In genomic region chrX:50597105-50597504, GRCm38 (mm10) we compare ENCODE assay signal across 7 mouse cellular contexts.
DNase-seq lines count a peak whose midpoint lies in the region; ATAC-seq lines count a peak whose summit lies in the region.

No protein-coding gene starts in this region.

- peaks cover 39% of the 10 kb centered on the region for H3K36me3 ChIP-seq in megakaryocyte, embryonic 14.5 days (replicated peaks; ENCODE audit: low read length)
- H3K36me3 ChIP-seq in forebrain, embryonic 14.5 days (ENCODE audit: control insufficient read depth, insufficient read depth, low read length), result peaks cover 8% of the 10 kb centered on the region; the same call in 1 of the 2 replicates
- H3K36me3 ChIP-seq in intestine, embryonic 15.5 days, result no peaks in the 10 kb centered on the region; the same call in 1 of the 2 replicates
- peaks cover 8% of the 10 kb centered on the region for H3K36me3 ChIP-seq in midbrain, embryonic 12.5 days

- no peak overlapping the region for H3K27ac ChIP-seq in forebrain, embryonic 14.5 days (ENCODE audit: low read depth, low read length)
- no peak overlapping the region for H3K27ac ChIP-seq in intestine, embryonic 15.5 days
- no peak overlapping the region for H3K27ac ChIP-seq in midbrain, embryonic 12.5 days (replicated peaks)

- H3K9ac ChIP-seq in forebrain, embryonic 14.5 days (ENCODE audit: low read length), result no peak overlapping the region
- H3K9ac ChIP-seq in intestine, embryonic 15.5 days, result no peak overlapping the region
- no peak overlapping the region for H3K9ac ChIP-seq in midbrain, embryonic 12.5 days (replicated peaks)

- 38% methylated on average over 6 of the region's 6 CpGs for WGBS in forebrain, embryonic 14.5 days
- 60% methylated on average over 6 of the region's 6 CpGs for WGBS in intestine, embryonic 15.5 days
- WGBS in midbrain, embryonic 12.5 days, result 57% methylated on average over 6 of the region's 6 CpGs

- ATAC-seq in megakaryocyte, adult 5-6 weeks (ENCODE audit: poor library complexity, severe bottlenecking), result no peak
- no peak for ATAC-seq in forebrain, embryonic 14.5 days
- ATAC-seq in intestine, embryonic 15.5 days, result no peak
- ATAC-seq in midbrain, embryonic 12.5 days (ENCODE audit: low FRiP score, low read depth), result no peak

- peaks cover 69% of the 10 kb centered on the region for H3K4me1 ChIP-seq in megakaryocyte, embryonic 14.5 days
- no peaks in the 10 kb centered on the region for H3K4me1 ChIP-seq in forebrain, embryonic 14.5 days (ENCODE audit: control insufficient read depth, insufficient read depth, low read length)
- H3K4me1 ChIP-seq in intestine, embryonic 15.5 days (replicated peaks), result no peaks in the 10 kb centered on the region
- no peaks in the 10 kb centered on the region for H3K4me1 ChIP-seq in midbrain, embryonic 12.5 days

- peak; percentile 16 for DNase-seq in T-cell, adult 2 months (ENCODE audit: low spot score)
- peak; percentile 68 for DNase-seq in forebrain, embryonic 14.5 days (ENCODE audit: low spot score)
- no peak for DNase-seq in adipocyte (ENCODE audit: low spot score)

- 0 out of 2 replicates have a peak overlapping the region, but pooled peaks have one; percentile 14 for H3K4me2 ChIP-seq in forebrain, embryonic 14.5 days (ENCODE audit: low read length)
- H3K4me2 ChIP-seq in intestine, embryonic 15.5 days (replicated peaks), result peak overlapping the region; percentile 20; the same call in 1 of the 2 replicates
- 0 out of 2 replicates have a peak overlapping the region, but pooled peaks have one; percentile 22 for H3K4me2 ChIP-seq in midbrain, embryonic 12.5 days (replicated peaks)

- no peaks in the 10 kb centered on the region for H3K27me3 ChIP-seq in megakaryocyte, embryonic 14.5 days (replicated peaks)
- no peaks in the 10 kb centered on the region for H3K27me3 ChIP-seq in forebrain, embryonic 14.5 days (replicated peaks; ENCODE audit: control insufficient read depth, insufficient read depth, low read length)
- H3K27me3 ChIP-seq in intestine, embryonic 15.5 days (replicated peaks), result no peaks in the 10 kb centered on the region
- H3K27me3 ChIP-seq in midbrain, embryonic 12.5 days, result no peaks in the 10 kb centered on the region

- peak overlapping the region; percentile 88 for H3K4me3 ChIP-seq in megakaryocyte, embryonic 14.5 days (replicated peaks)
- no peak overlapping the region; the same call in 1 of the 2 replicates for H3K4me3 ChIP-seq in forebrain, embryonic 14.5 days (ENCODE audit: low read depth, low read length)
- no peak overlapping the region for H3K4me3 ChIP-seq in intestine, embryonic 15.5 days (replicated peaks)
- H3K4me3 ChIP-seq in midbrain, embryonic 12.5 days, result no peak overlapping the region

- H3K9me3 ChIP-seq in megakaryocyte, embryonic 14.5 days, result no peaks in the 10 kb centered on the region
- H3K9me3 ChIP-seq in forebrain, embryonic 14.5 days (replicated peaks; ENCODE audit: control insufficient read depth, low read length), result no peaks in the 10 kb centered on the region
- H3K9me3 ChIP-seq in intestine, embryonic 15.5 days, result no peaks in the 10 kb centered on the region
- no peaks in the 10 kb centered on the region for H3K9me3 ChIP-seq in midbrain, embryonic 12.5 days
